Mouse (Mus musculus): ENCODE measurements at regions not wholly inside any gene's neighbourhood (a gene's known extent, or its start where the extent isn't known, plus 50 kb on each side); places are given as distances from the start of the nearest gene placed in this dataset.

GRCm38 (mm10) chr1:193647371-193648270 is 277.5 kb upstream of the Camk1g start:
- no peak overlapping the region for H3K27ac ChIP-seq (ENCODE audit: insufficient read depth, low read depth, low read length)
- no peaks in the 10 kb centered on the region for H3K27me3 ChIP-seq (ENCODE audit: control insufficient read depth, insufficient read depth, low read length)
- WGBS = 70% methylated on average over 3 of the region's 3 CpGs
- no peak overlapping the region for H3K4me3 ChIP-seq (ENCODE audit: low read depth, low read length)
- no peak for TF ChIP-seq POLR2A (IDR thresholded peaks at IDR 0.05; ENCODE audit: low read depth, low read length)
- no peak for TF ChIP-seq CTCF (IDR thresholded peaks at IDR 0.05; ENCODE audit: extremely low read depth, insufficient read length, insufficient replicate concordance, low read depth, low read length)
- H3K36me3 ChIP-seq (ENCODE audit: control insufficient read depth, insufficient read depth, low read length) = no peaks in the 10 kb centered on the region
- H3K4me1 ChIP-seq (ENCODE audit: control insufficient read depth, insufficient read depth, insufficient read length, low read length) = no peaks in the 10 kb centered on the region

GRCm38 (mm10) chr1:193644506-193644905 is 274.4 kb upstream of the Camk1g start:
- WGBS = 58% methylated on average over 2 of the region's 2 CpGs
- Histone ChIP-seq H3K4me3 (ENCODE audit: low read depth, low read length) (no peak overlapping the region), H3K4me1 (ENCODE audit: control insufficient read depth, insufficient read depth, insufficient read length, low read length) (no peaks in the 10 kb centered on the region)

DNA sequence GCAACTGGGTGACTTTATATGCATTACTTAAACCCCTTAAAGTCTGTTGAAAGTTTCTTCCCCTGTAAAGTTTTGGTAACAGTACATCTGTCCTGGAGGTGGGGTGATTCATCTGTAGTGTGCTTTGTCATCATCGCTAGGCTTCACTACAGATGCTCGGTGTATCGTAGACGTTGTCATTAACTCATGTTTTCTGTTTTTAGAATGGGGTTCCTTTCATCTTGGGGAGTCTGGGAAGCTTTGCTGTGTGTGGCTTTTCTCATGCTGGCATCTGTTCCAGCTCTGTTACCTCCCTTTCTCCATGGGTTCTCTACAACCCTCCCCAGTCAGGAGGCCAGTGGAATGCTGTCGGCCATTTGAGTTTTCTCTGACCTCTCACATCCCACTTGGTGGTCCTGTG is 266.4 kb upstream of the Camk1g start:
- TF ChIP-seq POLR2A (IDR thresholded peaks at IDR 0.05; ENCODE audit: low read depth, low read length) = no peak
- no peak for TF ChIP-seq CTCF (IDR thresholded peaks at IDR 0.05; ENCODE audit: extremely low read depth, insufficient read length, insufficient replicate concordance, low read depth, low read length)
- whole genome bisulfite sequencing = 80% methylated on average over 5 of the region's 5 CpGs
- no peaks in the 10 kb centered on the region for H3K36me3 ChIP-seq (ENCODE audit: control insufficient read depth, insufficient read depth, low read length)
- no peaks in the 10 kb centered on the region for H3K27me3 ChIP-seq (ENCODE audit: control insufficient read depth, insufficient read depth, low read length)
- H3K27ac ChIP-seq (ENCODE audit: insufficient read depth, low read depth, low read length) = no peak overlapping the region
- no peaks in the 10 kb centered on the region for H3K4me1 ChIP-seq (ENCODE audit: control insufficient read depth, insufficient read depth, insufficient read length, low read length)
- H3K4me3 ChIP-seq (ENCODE audit: low read depth, low read length) = no peak overlapping the region

More at GRCm38 (mm10) chr1:193644506-193644905, 274.4 kb upstream of the Camk1g start:
- H3K27ac ChIP-seq (ENCODE audit: insufficient read depth, low read depth, low read length) = no peak overlapping the region
- no peaks in the 10 kb centered on the region for H3K27me3 ChIP-seq (ENCODE audit: control insufficient read depth, insufficient read depth, low read length)
- no peaks in the 10 kb centered on the region for H3K36me3 ChIP-seq (ENCODE audit: control insufficient read depth, insufficient read depth, low read length)
- TF ChIP-seq CTCF (IDR thresholded peaks at IDR 0.05; ENCODE audit: extremely low read depth, insufficient read length, insufficient replicate concordance, low read depth, low read length) = no peak
- no peak for TF ChIP-seq POLR2A (IDR thresholded peaks at IDR 0.05; ENCODE audit: low read depth, low read length)

- H3K4me3 ChIP-seq (ENCODE audit: low read depth, low read length) = no peak overlapping the region
- no peak overlapping the region for H3K27ac ChIP-seq (ENCODE audit: insufficient read depth, low read depth, low read length)
- H3K27me3 ChIP-seq (ENCODE audit: control insufficient read depth, insufficient read depth, low read length) = no peaks in the 10 kb centered on the region
- no peaks in the 10 kb centered on the region for H3K4me1 ChIP-seq (ENCODE audit: control insufficient read depth, insufficient read depth, insufficient read length, low read length)
- H3K36me3 ChIP-seq (ENCODE audit: control insufficient read depth, insufficient read depth, low read length) = no peaks in the 10 kb centered on the region
- TF ChIP-seq POLR2A (IDR thresholded peaks at IDR 0.05; ENCODE audit: low read depth, low read length) (no peak), CTCF (IDR thresholded peaks at IDR 0.05; ENCODE audit: extremely low read depth, insufficient read length, insufficient replicate concordance, low read depth, low read length) (no peak)
- WGBS = 78% methylated on average over 2 of the region's 2 CpGs
Measured at GRCm38 (mm10) chr1:193632115-193632514, 262.0 kb upstream of the Camk1g start.

DNA sequence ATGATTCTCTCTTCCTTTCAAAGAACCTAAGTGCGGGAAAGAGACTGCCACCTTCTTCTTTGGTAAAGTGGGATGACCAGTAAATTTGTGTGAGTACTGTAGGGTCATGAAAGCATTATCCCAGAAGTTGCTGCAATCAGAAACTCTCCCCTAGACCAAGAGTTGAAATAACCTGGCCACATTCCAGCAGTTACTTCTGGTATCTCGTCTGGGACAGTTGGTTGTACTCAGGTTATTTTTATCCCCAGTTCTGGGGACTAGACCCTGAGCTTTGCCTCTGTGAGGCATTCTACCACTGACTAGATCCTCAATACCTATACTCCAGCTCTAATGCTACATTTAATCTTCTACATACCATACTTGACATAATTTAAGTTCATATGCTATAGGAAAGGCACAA is 259.8 kb upstream of the Camk1g start:
- Histone ChIP-seq H3K27me3 (ENCODE audit: control insufficient read depth, insufficient read depth, low read length) (no peaks in the 10 kb centered on the region), H3K4me1 (ENCODE audit: control insufficient read depth, insufficient read depth, insufficient read length, low read length) (no peaks in the 10 kb centered on the region), H3K27ac (ENCODE audit: insufficient read depth, low read depth, low read length) (no peak overlapping the region), H3K36me3 (ENCODE audit: control insufficient read depth, insufficient read depth, low read length) (no peaks in the 10 kb centered on the region), H3K4me3 (ENCODE audit: low read depth, low read length) (no peak overlapping the region)
- TF ChIP-seq CTCF (IDR thresholded peaks at IDR 0.05; ENCODE audit: extremely low read depth, insufficient read length, insufficient replicate concordance, low read depth, low read length) = no peak
- no peak for TF ChIP-seq POLR2A (IDR thresholded peaks at IDR 0.05; ENCODE audit: low read depth, low read length)
- 44% methylated on average over 2 of the region's 2 CpGs for WGBS

- H3K4me3 ChIP-seq (ENCODE audit: low read depth, low read length) = no peak overlapping the region
- no peak for TF ChIP-seq POLR2A (IDR thresholded peaks at IDR 0.05; ENCODE audit: low read depth, low read length)
- no peak for TF ChIP-seq CTCF (IDR thresholded peaks at IDR 0.05; ENCODE audit: extremely low read depth, insufficient read length, insufficient replicate concordance, low read depth, low read length)
- H3K27me3 ChIP-seq (ENCODE audit: control insufficient read depth, insufficient read depth, low read length) = no peaks in the 10 kb centered on the region
- no peaks in the 10 kb centered on the region for H3K4me1 ChIP-seq (ENCODE audit: control insufficient read depth, insufficient read depth, insufficient read length, low read length)
- WGBS = 62% methylated on average over 16 of the region's 16 CpGs
- no peaks in the 10 kb centered on the region for H3K36me3 ChIP-seq (ENCODE audit: control insufficient read depth, insufficient read depth, low read length)
- H3K27ac ChIP-seq (ENCODE audit: insufficient read depth, low read depth, low read length) = no peak overlapping the region
Measured at GRCm38 (mm10) chr1:193626924-193627849, 257.1 kb upstream of the Camk1g start.

Measured in small intestine, adult 2 months (tissue).